Mouse (Mus musculus): Measurements from ENCODE around the gene 1700003E16Rik. TPM values are rescaled to one million over a fixed set of nuclear protein-coding genes. Genes with fewer than 3 reads are reported as not detected.

Gene 1700003E16Rik
- total RNA-seq (2021): under 1 TPM in 1 of 2 experiments, not detected in 1; 0.14 TPM

DNA sequence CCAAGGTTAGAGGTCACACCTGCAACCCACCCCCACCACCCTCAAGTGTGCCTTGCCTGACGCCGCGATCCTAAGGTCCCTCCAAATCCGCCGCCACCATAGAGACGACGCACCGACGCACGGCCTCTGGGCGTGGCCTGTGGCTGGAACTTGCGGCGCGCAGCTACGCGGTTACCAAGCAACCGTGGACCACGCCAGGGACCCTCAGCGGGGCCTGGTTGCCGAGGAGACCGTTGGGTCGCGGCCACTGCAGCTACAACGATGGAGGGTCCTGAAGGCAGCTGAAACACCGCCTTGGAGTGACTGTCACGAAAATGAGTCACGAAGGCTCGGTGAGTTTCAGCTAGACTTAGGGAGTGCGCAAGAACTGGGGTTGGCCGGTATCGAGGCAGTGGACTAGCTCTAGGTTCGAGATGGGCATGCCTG lies at the start of gene 1700003E16Rik, which contains the start of gene Wdr54:
1700003E16Rik (plus strand) TSS at position 146 of the 426 bp plus-strand sequence.
Wdr54 (minus strand) TSS at position 139 of the 426 bp plus-strand sequence.
- DNase-seq: peak; percentile 70

GRCm38 (mm10) chr6:83107566-83108400 lies 48.4 kb upstream of the 1700003E16Rik start:
- peak; percentile 88 for DNase-seq

DNA sequence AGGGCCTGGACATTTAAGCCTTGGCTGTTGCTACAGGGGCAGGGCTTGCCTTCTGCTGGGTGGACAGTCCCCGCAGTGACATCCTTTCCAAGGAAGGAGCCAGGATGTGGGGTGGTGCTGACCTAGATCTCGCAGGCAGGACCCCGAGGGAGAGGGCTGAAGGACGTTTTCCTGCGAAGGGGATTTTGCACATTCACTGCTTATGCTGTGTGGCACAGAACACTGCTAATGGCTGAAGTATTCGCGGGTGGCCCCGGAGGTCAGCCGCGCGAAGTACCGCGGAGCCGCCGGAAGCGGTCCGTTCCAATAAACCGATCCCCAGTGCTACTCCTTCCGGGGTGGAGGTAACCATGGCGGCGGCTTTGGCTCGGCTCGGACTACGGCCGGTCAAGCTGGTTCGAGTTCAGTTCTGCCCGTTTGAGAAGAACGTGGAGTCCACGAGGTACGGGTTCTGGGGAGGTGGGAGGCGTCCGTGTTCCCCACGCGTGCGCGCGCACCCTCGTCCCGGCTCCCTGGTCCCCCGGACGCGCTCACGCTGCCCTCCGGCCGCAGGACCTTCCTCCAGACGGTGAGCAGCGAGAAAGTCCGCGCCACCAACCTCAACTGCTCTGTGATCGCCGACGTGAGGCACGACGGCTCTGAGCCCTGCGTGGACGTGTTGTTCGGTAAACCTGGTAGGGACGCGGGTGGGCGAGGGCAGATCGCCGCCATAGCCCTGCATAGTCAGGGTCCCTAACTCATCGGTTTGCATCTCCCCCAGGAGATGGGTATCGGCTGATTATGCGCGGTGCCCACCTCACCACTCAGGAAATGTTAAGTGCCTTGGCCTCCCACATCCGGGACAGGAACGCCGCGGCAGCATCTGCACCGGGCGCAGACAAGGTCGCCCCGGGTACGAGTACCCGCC lies 47.2 kb upstream of the 1700003E16Rik start, which contains the start of gene Mrpl53:
Mrpl53 (plus strand) TSS at position 279 of the 907 bp plus-strand sequence.
- peak; percentile 87 for DNase-seq

GRCm38 (mm10) chr6:83111510-83112136 lies 44.6 kb upstream of the 1700003E16Rik start:
- no peak for DNase-seq

DNA sequence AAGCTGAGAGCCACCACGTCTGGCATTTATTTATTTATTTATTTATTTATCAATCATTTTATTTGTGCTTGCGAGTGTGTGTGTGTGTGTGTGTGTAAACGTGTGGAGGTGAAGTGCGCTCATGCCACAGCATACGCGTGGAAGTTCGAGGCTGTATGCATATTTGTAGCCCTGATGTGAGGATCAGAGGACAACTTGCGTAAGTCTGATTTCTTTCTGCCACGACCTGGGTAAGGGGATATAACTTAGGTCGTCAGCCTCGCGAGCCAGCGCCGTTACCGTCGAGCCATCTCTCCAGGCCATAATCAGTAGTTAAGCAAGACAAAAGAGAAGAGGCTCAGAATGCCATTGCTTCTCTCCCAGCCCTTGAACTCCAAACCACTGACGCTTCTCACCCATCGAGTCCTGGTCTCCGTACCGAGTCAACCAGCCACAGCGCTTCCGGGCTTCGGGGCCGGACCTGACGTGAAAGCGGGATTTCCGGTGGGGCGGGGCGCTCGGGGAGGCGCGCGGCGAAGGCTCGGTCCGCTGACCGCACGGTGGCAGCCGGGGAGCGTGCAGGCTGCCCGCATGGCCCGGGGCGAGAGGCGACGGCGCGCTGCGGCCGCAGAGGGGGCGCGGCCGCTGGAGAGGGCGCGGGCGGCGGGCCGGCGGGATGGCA lies 41.1 kb upstream of the 1700003E16Rik start, which contains the start of gene Mogs:
Mogs (plus strand) TSS at position 486 of the 661 bp plus-strand sequence.
- DNase-seq: peak; percentile 96

DNA sequence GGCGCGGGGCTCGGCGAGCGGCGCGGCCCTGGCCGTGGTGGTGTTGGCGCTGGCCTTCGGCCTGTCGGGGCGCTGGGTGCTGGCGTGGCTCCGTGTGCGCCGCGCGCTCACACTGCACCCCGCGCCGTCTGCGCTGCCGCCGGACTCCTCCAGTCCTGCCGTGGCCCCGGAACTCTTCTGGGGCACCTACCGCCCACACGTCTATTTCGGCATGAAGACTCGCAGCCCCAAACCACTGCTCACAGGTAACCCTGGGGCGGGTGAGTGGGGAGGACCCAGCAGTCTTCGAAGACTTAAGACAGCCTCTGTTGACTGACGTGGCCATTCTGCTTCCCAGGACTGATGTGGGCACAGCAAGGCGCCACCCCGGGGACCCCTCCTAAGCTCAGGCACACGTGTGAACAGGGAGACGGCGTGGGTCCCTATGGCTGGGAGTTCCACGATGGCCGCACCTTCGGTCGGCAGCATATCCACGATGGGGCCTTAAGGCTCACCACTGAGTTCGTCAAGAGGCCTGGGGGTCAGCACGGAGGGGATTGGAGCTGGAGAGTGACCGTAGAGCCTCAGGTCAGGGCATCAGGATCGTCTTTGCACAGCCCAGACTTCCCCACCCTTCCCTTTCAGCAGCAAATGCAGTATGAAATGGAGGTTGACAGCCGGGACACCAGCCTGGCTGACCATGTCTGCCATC lies 40.4 kb upstream of the 1700003E16Rik start:
- no peak for DNase-seq

GRCm38 (mm10) chr6:83116373-83117164 lies 39.6 kb upstream of the 1700003E16Rik start:
- no peak for DNase-seq

DNA sequence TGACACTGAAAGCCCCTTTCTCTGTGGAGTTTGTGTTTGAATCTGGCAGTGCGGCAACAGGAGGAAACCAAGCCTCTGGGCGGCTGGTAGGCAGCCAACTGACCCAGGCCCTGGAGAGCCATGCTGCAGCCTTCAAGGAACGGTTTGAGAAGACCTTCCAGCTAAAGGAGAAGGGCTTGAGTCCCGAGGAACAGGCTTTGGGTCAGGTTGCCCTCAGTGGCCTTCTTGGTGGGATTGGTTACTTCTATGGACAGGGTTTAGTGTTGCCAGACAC lies 39.1 kb upstream of the 1700003E16Rik start:
- no peak for DNase-seq

DNA sequence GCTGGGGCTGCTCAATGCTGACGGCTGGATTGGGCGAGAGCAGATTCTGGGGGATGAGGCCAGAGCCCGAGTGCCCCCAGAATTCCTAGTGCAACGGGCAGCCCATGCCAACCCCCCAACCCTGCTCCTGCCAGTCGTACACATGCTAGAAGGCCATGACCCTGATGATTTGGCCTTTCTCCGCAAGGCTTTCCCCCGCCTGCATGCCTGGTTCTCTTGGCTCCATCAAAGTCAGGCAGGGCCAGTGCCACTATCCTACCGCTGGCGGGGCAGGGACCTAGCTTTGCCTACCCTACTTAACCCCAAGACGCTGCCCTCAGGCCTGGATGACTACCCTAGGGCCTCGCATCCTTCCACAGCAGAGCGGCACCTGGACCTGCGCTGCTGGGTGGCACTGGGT lies 38.6 kb upstream of the 1700003E16Rik start:
- no peak for DNase-seq

GRCm38 (mm10) chr6:83118369-83118768 lies 37.8 kb upstream of the 1700003E16Rik start:
- DNase-seq: no peak

- DNase-seq: no peak
These were observed 37.1 kb upstream of the 1700003E16Rik start for GRCm38 (mm10) chr6:83118825-83119733.

DNA sequence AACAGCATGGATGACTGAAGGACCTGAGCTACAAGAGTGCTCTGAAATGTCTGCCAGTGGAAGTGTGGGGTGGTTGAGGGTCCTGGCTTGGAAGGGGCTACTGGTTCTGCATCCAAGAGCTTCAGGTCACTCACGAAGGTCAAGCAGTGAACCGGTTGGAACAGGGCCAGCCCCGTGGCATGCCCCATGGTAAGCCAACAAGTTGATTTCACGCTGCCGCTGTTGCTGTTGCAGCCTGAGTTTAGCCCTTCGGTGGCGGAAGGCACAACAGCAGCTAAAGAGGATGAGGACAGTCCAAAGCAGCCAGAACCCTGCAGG lies 36.5 kb upstream of the 1700003E16Rik start:
- DNase-seq: peak; percentile 33

- peak; percentile 94 for DNase-seq
These were observed 35.0 kb upstream of the 1700003E16Rik start, which contains the start of gene Wbp1 for GRCm38 (mm10) chr6:83120930-83121862. Wbp1 (minus strand) TSS chr6:83121559.

- DNase-seq: no peak
These were observed 34.1 kb upstream of the 1700003E16Rik start for GRCm38 (mm10) chr6:83121863-83122710.

DNA sequence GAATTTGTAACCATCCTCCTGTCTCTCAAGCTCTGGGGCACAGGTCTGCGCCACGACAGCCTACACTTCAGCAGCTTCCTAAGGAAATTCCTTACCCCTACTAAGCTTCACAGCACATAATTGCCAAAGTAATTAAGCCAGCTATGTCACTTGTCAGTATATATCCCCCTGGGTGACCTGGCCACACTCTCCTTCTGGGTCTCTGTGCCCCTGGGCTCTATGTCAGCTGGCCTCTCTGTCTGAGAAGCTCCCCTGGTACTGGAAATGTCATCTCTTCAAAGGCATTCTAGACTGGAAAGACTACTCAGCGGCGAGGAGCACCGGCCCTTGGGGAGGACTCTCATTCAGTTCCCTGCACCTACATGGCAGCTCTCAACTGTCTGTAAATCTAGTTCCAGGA lies 33.2 kb upstream of the 1700003E16Rik start:
- DNase-seq: no peak

- peak; percentile 94 for DNase-seq
These were observed 31.3 kb upstream of the 1700003E16Rik start for GRCm38 (mm10) chr6:83124851-83125312.

- DNase-seq: no peak
These were observed 30.9 kb upstream of the 1700003E16Rik start, which contains the start of gene Ino80b for GRCm38 (mm10) chr6:83125331-83125730. Ino80b (minus strand) TSS chr6:83125431.

All from heart, postnatal 4 days (tissue).